Mouse (Mus musculus): ENCODE measurements around the gene Vmn1r119.
"Not testable (repeated sequence)": the region's sequence is repeated elsewhere in the genome, so short reads cannot be mapped to it uniquely, and the experiment has no call there.

The Vmn1r119 gene

GRCm38 (mm10) chr7:21012355-21012754 is at the start of gene Vmn1r119:
Gene Vmn1r119, minus strand, starts transcription at chr7:21012455.
- not testable (repeated sequence) for DNase-seq

DNA sequence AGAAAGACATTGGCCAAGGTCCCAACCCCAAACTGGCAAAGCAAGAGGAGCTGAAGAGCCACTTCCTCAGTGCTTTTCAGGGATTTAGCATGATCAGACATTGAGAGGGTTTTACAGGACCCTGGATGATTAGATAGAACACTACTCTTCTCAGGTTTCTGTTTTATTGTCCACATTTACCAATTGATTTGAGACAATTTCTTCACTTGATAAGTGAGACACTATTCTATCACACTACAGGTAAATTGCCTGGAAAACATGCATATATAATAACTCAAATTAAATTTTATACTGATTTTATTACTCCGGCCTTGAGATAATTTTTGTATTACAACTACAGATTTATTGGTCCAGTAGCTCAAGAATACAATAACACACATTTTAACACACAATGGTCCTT is 41.4 kb upstream of the Vmn1r119 start, which contains the start of gene Vmn1r120:
Gene Vmn1r120, minus strand, starts transcription at position 101 of the 400 bp plus-strand sequence.
- DNase-seq, result not testable (repeated sequence)

All from cerebellum, postnatal 25 days (tissue).